Mouse (Mus musculus): ENCODE results near the gene Gnai1. TPM values are rescaled to one million over a fixed set of nuclear protein-coding genes. Genes with fewer than 3 reads are reported as not detected.

The Gnai1 gene
- polyA plus RNA-seq (2012; ENCODE audit: insufficient read depth, insufficient read length, low replicate concordance, missing spikeins) = not detected in 2 replicates

- Histone ChIP-seq H3K4me3 (ENCODE audit: insufficient read depth, low read depth, low read length) (peak within 1 kb of the TSS; percentile 54), H3K27ac (ENCODE audit: insufficient read depth, low read depth, low read length) (peak within 1 kb of the TSS; percentile 46), H3K4me1 (ENCODE audit: control insufficient read depth, insufficient read depth, low read length) (peaks cover 3% of the 10 kb centered on the region; the same call in 1 of the 2 replicates)
- 4% methylated on average over 73 of the region's 76 CpGs for WGBS
- peak; percentile 50; the same call in 1 of the 2 replicates for TF ChIP-seq CTCF (IDR thresholded peaks at IDR 0.05; ENCODE audit: insufficient read depth, low read depth, low read length)
- TF ChIP-seq POLR2A (IDR thresholded peaks at IDR 0.05; ENCODE audit: insufficient read depth, low read depth, low read length) = peak; percentile 26; the same call in 1 of the 2 replicates
Observed at GRCm38 (mm10) chr5:18360281-18360819, at the start of gene Gnai1. TSS of gene Gnai1 (minus strand) at chr5:18360355.

GRCm38 (mm10) chr5:18367864-18368263, 7.7 kb upstream of the Gnai1 start:
- H3K4me3 ChIP-seq (ENCODE audit: insufficient read depth, low read depth, low read length) = no peak overlapping the region
- TF ChIP-seq CTCF (IDR thresholded peaks at IDR 0.05; ENCODE audit: insufficient read depth, low read depth, low read length) = no peak
- no peak overlapping the region for H3K27ac ChIP-seq (ENCODE audit: insufficient read depth, low read depth, low read length)
- H3K4me1 ChIP-seq (ENCODE audit: control insufficient read depth, insufficient read depth, low read length) = no peaks in the 10 kb centered on the region
- WGBS = 14% methylated on average over 2 of the region's 2 CpGs

- 98% methylated on average over 3 of the region's 3 CpGs for WGBS
- H3K4me1 ChIP-seq (ENCODE audit: control insufficient read depth, insufficient read depth, low read length) = peaks cover 3% of the 10 kb centered on the region; the same call in 1 of the 2 replicates
- TF ChIP-seq CTCF (IDR thresholded peaks at IDR 0.05; ENCODE audit: insufficient read depth, low read depth, low read length) (no peak), POLR2A (IDR thresholded peaks at IDR 0.05; ENCODE audit: insufficient read depth, low read depth, low read length) (no peak)
- no peak overlapping the region for H3K27ac ChIP-seq (ENCODE audit: insufficient read depth, low read depth, low read length)
- H3K4me3 ChIP-seq (ENCODE audit: insufficient read depth, low read depth, low read length) = no peak overlapping the region
Observed at GRCm38 (mm10) chr5:18365460-18365859, 5.3 kb upstream of the Gnai1 start.

GRCm38 (mm10) chr5:18360956-18361355, 801 bp upstream of the Gnai1 start:
- 44% methylated on average over 6 of the region's 6 CpGs for WGBS

GRCm38 (mm10) chr5:18359376-18360280, 527 bp downstream of the Gnai1 start:
- peak overlapping the region; percentile 40 for H3K27ac ChIP-seq (ENCODE audit: insufficient read depth, low read depth, low read length)
- TF ChIP-seq CTCF (IDR thresholded peaks at IDR 0.05; ENCODE audit: insufficient read depth, low read depth, low read length) (no peak), POLR2A (IDR thresholded peaks at IDR 0.05; ENCODE audit: insufficient read depth, low read depth, low read length) (no peak)
- WGBS = under 1% methylated on average over 76 of the region's 76 CpGs
- H3K4me3 ChIP-seq (ENCODE audit: insufficient read depth, low read depth, low read length) = peak overlapping the region; percentile 54
- H3K4me1 ChIP-seq (ENCODE audit: control insufficient read depth, insufficient read depth, low read length) = peaks cover 3% of the 10 kb centered on the region; the same call in 1 of the 2 replicates

More at GRCm38 (mm10) chr5:18360956-18361355, 801 bp upstream of the Gnai1 start:
- TF ChIP-seq POLR2A (IDR thresholded peaks at IDR 0.05; ENCODE audit: insufficient read depth, low read depth, low read length) (no peak), CTCF (IDR thresholded peaks at IDR 0.05; ENCODE audit: insufficient read depth, low read depth, low read length) (no peak)
- Histone ChIP-seq H3K4me3 (ENCODE audit: insufficient read depth, low read depth, low read length) (peak overlapping the region; percentile 54), H3K4me1 (ENCODE audit: control insufficient read depth, insufficient read depth, low read length) (peaks cover 3% of the 10 kb centered on the region; the same call in 1 of the 2 replicates), H3K27ac (ENCODE audit: insufficient read depth, low read depth, low read length) (peak overlapping the region; percentile 46; the same call in 1 of the 2 replicates)

- peak overlapping the region; percentile 40; the same call in 1 of the 2 replicates for H3K27ac ChIP-seq (ENCODE audit: insufficient read depth, low read depth, low read length)
- TF ChIP-seq CTCF (IDR thresholded peaks at IDR 0.05; ENCODE audit: insufficient read depth, low read depth, low read length) = no peak
- WGBS = 10% methylated on average over 6 of the region's 6 CpGs
Observed at GRCm38 (mm10) chr5:18358778-18359177, 1.4 kb downstream of the Gnai1 start.

GRCm38 (mm10) chr5:18358191-18358590, 2.0 kb downstream of the Gnai1 start:
- no peak overlapping the region for H3K4me3 ChIP-seq (ENCODE audit: insufficient read depth, low read depth, low read length)
- TF ChIP-seq POLR2A (IDR thresholded peaks at IDR 0.05; ENCODE audit: insufficient read depth, low read depth, low read length) (no peak), CTCF (IDR thresholded peaks at IDR 0.05; ENCODE audit: insufficient read depth, low read depth, low read length) (no peak)
- H3K27ac ChIP-seq (ENCODE audit: insufficient read depth, low read depth, low read length) = no peak overlapping the region
- 10% methylated on average over 3 of the region's 3 CpGs for WGBS
- peaks cover 5% of the 10 kb centered on the region; the same call in 1 of the 2 replicates for H3K4me1 ChIP-seq (ENCODE audit: control insufficient read depth, insufficient read depth, low read length)

More at GRCm38 (mm10) chr5:18358778-18359177, 1.4 kb downstream of the Gnai1 start:
- peaks cover 5% of the 10 kb centered on the region; the same call in 1 of the 2 replicates for H3K4me1 ChIP-seq (ENCODE audit: control insufficient read depth, insufficient read depth, low read length)
- H3K4me3 ChIP-seq (ENCODE audit: insufficient read depth, low read depth, low read length) = no peak overlapping the region

GRCm38 (mm10) chr5:18347297-18347696, 12.9 kb downstream of the Gnai1 start:
- TF ChIP-seq POLR2A (IDR thresholded peaks at IDR 0.05; ENCODE audit: insufficient read depth, low read depth, low read length) (no peak), CTCF (IDR thresholded peaks at IDR 0.05; ENCODE audit: insufficient read depth, low read depth, low read length) (no peak)
- H3K4me3 ChIP-seq (ENCODE audit: insufficient read depth, low read depth, low read length) = no peak overlapping the region
- H3K4me1 ChIP-seq (ENCODE audit: control insufficient read depth, insufficient read depth, low read length) = peaks cover 3% of the 10 kb centered on the region; the same call in 1 of the 2 replicates
- WGBS = 82% methylated on average over 3 of the region's 3 CpGs
- no peak overlapping the region for H3K27ac ChIP-seq (ENCODE audit: insufficient read depth, low read depth, low read length)

Data from olfactory bulb, adult 2 months (tissue).